Mouse (Mus musculus) forebrain, embryonic 16.5 days (tissue): Measurements from ENCODE around the gene Ercc5. TPM values are rescaled to one million over a fixed set of nuclear protein-coding genes. Genes with fewer than 3 reads are reported as not detected.

ENCODE experiments used
- ATAC-seq: fragments of 200-750 bp; cut with Nextera tagmentation; 2 replicates; pipeline ENCODE4 v1.8.0; 2017; ENCODE audit warnings: mild to moderate bottlenecking, moderate library complexity
- H3K27ac ChIP-seq: fragments of 300-500 bp; sonication (generic); 2 replicates; pipeline ENCODE4 v1.5.1; 2014; ENCODE audit warnings: low read length, control low read depth
- H3K27me3 ChIP-seq: fragments of 300-500 bp; sonication (generic); replicated peaks from 2 replicates; pipeline ENCODE4 v1.6.1; 2014; ENCODE audit warnings: low read length; ENCODE audit not compliant: control insufficient read depth, insufficient read depth
- H3K36me3 ChIP-seq: fragments of 300-500 bp; sonication (generic); 2 replicates; pipeline ENCODE4 v1.6.1; 2014; ENCODE audit not compliant: control insufficient read depth, insufficient read depth
- H3K4me1 ChIP-seq: fragments of 300-500 bp; sonication (generic); replicated peaks from 2 replicates; pipeline ENCODE4 v1.6.1; 2014; ENCODE audit warnings: low read length; ENCODE audit not compliant: control insufficient read depth, insufficient read depth
- H3K4me2 ChIP-seq: fragments of 300-500 bp; sonication (generic); 2 replicates; pipeline ENCODE4 v1.6.1; 2014; ENCODE audit warnings: mild to moderate bottlenecking, low read length, control low read depth
- H3K4me3 ChIP-seq: fragments of 300-500 bp; sonication (generic); replicated peaks from 2 replicates; pipeline ENCODE4 v1.5.1; 2014; ENCODE audit warnings: mild to moderate bottlenecking, low read length, control low read depth
- H3K9ac ChIP-seq: fragments of 300-500 bp; sonication (generic); replicated peaks from 2 replicates; pipeline ENCODE4 v1.6.1; 2014; ENCODE audit warnings: low read depth, low read length, control low read depth
- H3K9me3 ChIP-seq: fragments of 300-500 bp; sonication (generic); 2 replicates; pipeline ENCODE4 v1.6.1; 2016; ENCODE audit warnings: low read length; ENCODE audit not compliant: control insufficient read depth
- WGBS: fragments of 180-500 bp; shearing (Covaris S2); extraction: QIAGEN DNeasy Blood & Tissue Kit; methylation state at CpG from one replicate; pipeline ENCODE4 v1.1.7; 2014; 5-methylcytosine and 5-hydroxymethylcytosine counted together
- polyA plus RNA-seq: library from polyadenylated mRNA; unstranded; fragments of >200 nt; fragmentation: Nextera tagmentation; extraction: Ambion mirVana; gene quantifications from 2 replicates; pipeline ENCODE4 v1.2.1, GENCODE M21; 2015

Ercc5 gene
- 35.3 and 39.4 TPM in 2 replicates for polyA plus RNA-seq

- H3K36me3 ChIP-seq, result peaks cover 6% of the 10 kb centered on the region; the same call in 1 of the 2 replicates
- H3K27ac ChIP-seq, result peak within 1 kb of the TSS; percentile 95
- peak within 1 kb of the TSS; percentile 58 for H3K4me3 ChIP-seq
- H3K9me3 ChIP-seq, result no peaks in the 10 kb centered on the region
- WGBS, result under 1% methylated on average over 66 of the region's 66 CpGs
- peak within 1 kb of the TSS; percentile 82 for H3K9ac ChIP-seq
- H3K4me2 ChIP-seq, result peak within 1 kb of the TSS; percentile 78
- peaks cover 4% of the 10 kb centered on the region; the same call in 1 of the 2 replicates for H3K4me1 ChIP-seq
- H3K27me3 ChIP-seq, result no peaks in the 10 kb centered on the region
- peak; percentile 98 for ATAC-seq
Measured at GRCm38 (mm10) chr1:44147563-44148381, at the start of gene Ercc5. TSS of gene Ercc5 (plus strand) at chr1:44147744.

- Histone ChIP-seq H3K9ac (peak overlapping the region; percentile 81), H3K4me2 (peak overlapping the region; percentile 69), H3K4me1 (peaks cover 9% of the 10 kb centered on the region), H3K9me3 (no peaks in the 10 kb centered on the region), H3K27ac (peak overlapping the region; percentile 85), H3K36me3 (no peaks in the 10 kb centered on the region), H3K27me3 (no peaks in the 10 kb centered on the region), H3K4me3 (peak overlapping the region; percentile 89)
- peak; percentile 64 for ATAC-seq
- WGBS, result under 1% methylated on average over 54 of the region's 55 CpGs
Measured at GRCm38 (mm10) chr1:44101448-44102225, 45.9 kb upstream of the Ercc5 start.

- Histone ChIP-seq H3K4me2 (peak within 1 kb of the TSS; percentile 69), H3K9me3 (no peaks in the 10 kb centered on the region), H3K9ac (peak within 1 kb of the TSS; percentile 81), H3K4me3 (peak within 1 kb of the TSS; percentile 89), H3K36me3 (peaks cover 2% of the 10 kb centered on the region; the same call in 1 of the 2 replicates), H3K27me3 (no peaks in the 10 kb centered on the region), H3K27ac (peak within 1 kb of the TSS; percentile 85), H3K4me1 (peaks cover 9% of the 10 kb centered on the region)
- WGBS, result 0% methylated on average over 52 of the region's 55 CpGs
- ATAC-seq, result peak; percentile 99
Measured at GRCm38 (mm10) chr1:44102259-44102717, 45.3 kb upstream of the Ercc5 start, which contains the start of gene Tex30. TSS of gene Tex30 (minus strand) at chr1:44102441.

- H3K27me3 ChIP-seq, result no peaks in the 10 kb centered on the region
Measured at GRCm38 (mm10) chr1:44102939-44103338, 44.6 kb upstream of the Ercc5 start.

GRCm38 (mm10) chr1:44117571-44117970 lies 30.0 kb upstream of the Ercc5 start:
- H3K36me3 ChIP-seq, result no peaks in the 10 kb centered on the region; the same call in 1 of the 2 replicates
- no peak for ATAC-seq
- H3K4me1 ChIP-seq, result peaks cover 11% of the 10 kb centered on the region
- H3K27ac ChIP-seq, result no peak overlapping the region
- H3K9me3 ChIP-seq, result no peaks in the 10 kb centered on the region
- no peak overlapping the region for H3K9ac ChIP-seq
- no peak overlapping the region for H3K4me3 ChIP-seq
- no peaks in the 10 kb centered on the region for H3K27me3 ChIP-seq
- H3K4me2 ChIP-seq, result peak overlapping the region; percentile 33

More at GRCm38 (mm10) chr1:44102939-44103338, 44.6 kb upstream of the Ercc5 start:
- peak overlapping the region; percentile 89 for H3K4me3 ChIP-seq
- H3K4me2 ChIP-seq, result peak overlapping the region; percentile 57
- peaks cover 6% of the 10 kb centered on the region for H3K36me3 ChIP-seq
- no peaks in the 10 kb centered on the region for H3K9me3 ChIP-seq
- 12% methylated on average over 5 of the region's 5 CpGs for WGBS
- no peak overlapping the region for H3K27ac ChIP-seq
- H3K4me1 ChIP-seq, result peaks cover 9% of the 10 kb centered on the region
- no peak for ATAC-seq
- 0 out of 2 replicates have a peak overlapping the region, but pooled peaks have one; percentile 37 for H3K9ac ChIP-seq

GRCm38 (mm10) chr1:44118239-44119054 lies 29.1 kb upstream of the Ercc5 start, which contains the start of the genes Kdelc1 and Bivm:
TSS of gene Kdelc1 (minus strand) at chr1:44118808.
TSS of gene Bivm (plus strand) at chr1:44118957.
- peak within 1 kb of the TSS; percentile 65 for H3K4me3 ChIP-seq
- ATAC-seq, result peak; percentile 97
- H3K27me3 ChIP-seq, result no peaks in the 10 kb centered on the region
- under 1% methylated on average over 39 of the region's 39 CpGs for WGBS
- H3K27ac ChIP-seq, result peak within 1 kb of the TSS; percentile 96
- peaks cover 11% of the 10 kb centered on the region for H3K4me1 ChIP-seq
- H3K36me3 ChIP-seq, result no peaks in the 10 kb centered on the region; the same call in 1 of the 2 replicates
- H3K9ac ChIP-seq, result peak within 1 kb of the TSS; percentile 92
- peak within 1 kb of the TSS; percentile 75 for H3K4me2 ChIP-seq
- H3K9me3 ChIP-seq, result no peaks in the 10 kb centered on the region

GRCm38 (mm10) chr1:44119201-44120073 lies 28.1 kb upstream of the Ercc5 start:
- peak; percentile 86 for ATAC-seq
- under 1% methylated on average over 40 of the region's 43 CpGs for WGBS
- no peaks in the 10 kb centered on the region for H3K36me3 ChIP-seq

GRCm38 (mm10) chr1:44120074-44120406 lies 27.5 kb upstream of the Ercc5 start:
- H3K27ac ChIP-seq, result peak overlapping the region; percentile 96
- H3K4me1 ChIP-seq, result peaks cover 11% of the 10 kb centered on the region
- no peaks in the 10 kb centered on the region for H3K9me3 ChIP-seq
- 2% methylated on average over 6 of the region's 6 CpGs for WGBS
- H3K4me3 ChIP-seq, result peak overlapping the region; percentile 65
- H3K27me3 ChIP-seq, result no peaks in the 10 kb centered on the region
- H3K4me2 ChIP-seq, result peak overlapping the region; percentile 75
- peak overlapping the region; percentile 92 for H3K9ac ChIP-seq
- ATAC-seq, result no peak; the same call in 1 of the 2 replicates
- H3K36me3 ChIP-seq, result no peaks in the 10 kb centered on the region

More at GRCm38 (mm10) chr1:44119201-44120073, 28.1 kb upstream of the Ercc5 start:
- Histone ChIP-seq H3K4me3 (peak overlapping the region; percentile 65), H3K4me2 (peak overlapping the region; percentile 75), H3K27ac (peak overlapping the region; percentile 96), H3K4me1 (peaks cover 11% of the 10 kb centered on the region), H3K9me3 (no peaks in the 10 kb centered on the region), H3K27me3 (no peaks in the 10 kb centered on the region), H3K9ac (peak overlapping the region; percentile 92)
